Mouse (Mus musculus) heart, adult 2 months (tissue): ENCODE measurements at regions not wholly inside any gene's neighbourhood (a gene's known extent, or its start where the extent isn't known, plus 50 kb on each side); places are given as distances from the start of the nearest gene placed in this dataset.

Experiments used
- DNase-seq, 2 experiments: peaks; one replicate each; pipeline ENCODE4 v3.0.0; 2021
- H3K27ac ChIP-seq: fragments of 200-600 bp; 2 replicates; pipeline ENCODE4 v1.8.1; 2022
- H3K27me3 ChIP-seq: fragments of 200-500 bp; 2 replicates; pipeline ENCODE4 v1.6.1; 2012; ENCODE audit warnings: mild to moderate bottlenecking, low read length, inconsistent platforms, mixed read lengths; ENCODE audit not compliant: control insufficient read depth, insufficient read depth
- H3K36me3 ChIP-seq: fragments of 200-500 bp; 2 replicates; pipeline ENCODE4 v1.6.1; 2012; ENCODE audit warnings: low read length, inconsistent platforms; ENCODE audit not compliant: control insufficient read depth, insufficient read depth
- H3K4me1 ChIP-seq: fragments of 200-500 bp; 2 replicates; pipeline ENCODE4 v1.6.1; 2011; ENCODE audit warnings: low read length; ENCODE audit not compliant: control insufficient read depth, insufficient read depth
- H3K4me3 ChIP-seq: fragments of 200-600 bp; 2 replicates; pipeline ENCODE4 v1.8.1; 2022
- H3K79me2 ChIP-seq: fragments of 200-500 bp; replicated peaks from 2 replicates; pipeline ENCODE4 v1.6.1; 2012; ENCODE audit warnings: mild to moderate bottlenecking, inconsistent platforms, low read length, moderate library complexity, mixed read lengths; ENCODE audit not compliant: control insufficient read depth, insufficient read depth
- H3K9ac ChIP-seq: fragments of 200-500 bp; 2 replicates; pipeline ENCODE4 v1.6.1; 2012; ENCODE audit warnings: low read depth, mild to moderate bottlenecking, control low read depth, inconsistent platforms, low read length, mixed read lengths
- CTCF ChIP-seq: fragments of 200-600 bp; IDR thresholded peaks from 2 replicates; pipeline ENCODE4 v1.8.1; 2022; ENCODE audit warnings: antibody characterized with exemption, mild to moderate bottlenecking, moderate library complexity
- EP300 ChIP-seq: fragments of 200-500 bp; IDR thresholded peaks from 2 replicates; pipeline ENCODE4 v1.6.1; 2011; ENCODE audit warnings: low read depth, low read length, control low read depth; ENCODE audit not compliant: insufficient read depth
- POLR2A ChIP-seq: fragments of 200-500 bp; IDR thresholded peaks from 2 replicates; pipeline ENCODE4 v1.6.1; 2011; ENCODE audit warnings: mild to moderate bottlenecking, low read depth, low read length, control low read depth; ENCODE audit not compliant: insufficient read depth
- whole genome bisulfite sequencing: fragments of 180-500 bp; shearing (Covaris S2); methylation state at CpG from one replicate; pipeline ENCODE4 v1.1.7; 2018; 5-methylcytosine and 5-hydroxymethylcytosine counted together
- intact Hi-C: fragments of 180-260 bp; cut with DNase I; formaldehyde crosslinking; loops from one replicate; pipeline ENCODE4 v1.15.1; 2025

DNA sequence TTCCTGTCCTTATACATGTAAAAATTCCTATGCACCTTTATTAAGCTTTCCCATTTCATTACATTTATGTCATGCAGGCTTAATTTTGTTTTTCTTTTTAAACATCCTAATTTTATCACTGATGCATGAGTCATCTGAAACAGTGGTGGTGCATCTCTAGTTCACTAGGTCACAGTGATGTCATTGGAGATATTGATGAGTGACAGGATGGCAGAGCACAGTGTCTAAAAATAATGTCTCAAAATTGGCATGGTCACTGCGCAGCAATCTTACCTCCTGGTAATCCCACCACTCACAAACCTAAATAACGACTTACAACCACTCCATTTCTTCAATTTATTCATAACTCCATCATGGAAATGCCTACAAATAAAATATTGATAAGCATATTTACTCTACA, 280.9 kb upstream of the Tmem229a start:
- H3K27me3 ChIP-seq: no peaks in the 10 kb centered on the region
- H3K9ac ChIP-seq: no peak overlapping the region
- no peaks in the 10 kb centered on the region for H3K79me2 ChIP-seq
- no peaks in the 10 kb centered on the region for H3K4me1 ChIP-seq
- no peak overlapping the region for H3K27ac ChIP-seq
- no peaks in the 10 kb centered on the region for H3K36me3 ChIP-seq
- DNase-seq: no peak
- TF ChIP-seq EP300 (no peak), POLR2A (no peak), CTCF (no peak)
- no peak overlapping the region for H3K4me3 ChIP-seq
- intact Hi-C loops: no loop called here
- WGBS: 55% methylated on average over 2 of the region's 2 CpGs

- Histone ChIP-seq H3K4me1 (no peaks in the 10 kb centered on the region), H3K27me3 (no peaks in the 10 kb centered on the region), H3K4me3 (no peak overlapping the region), H3K79me2 (no peaks in the 10 kb centered on the region), H3K9ac (no peak overlapping the region), H3K36me3 (no peaks in the 10 kb centered on the region), H3K27ac (no peak overlapping the region)
- WGBS: 82% methylated on average over 3 of the region's 3 CpGs
- intact Hi-C loops: no loop called here
- no peak for TF ChIP-seq CTCF
- TF ChIP-seq EP300: no peak
- TF ChIP-seq POLR2A: no peak
- no peak for DNase-seq
Measured at GRCm38 (mm10) chr6:25236616-25237015, 280.5 kb upstream of the Tmem229a start.
